Mouse (Mus musculus): ENCODE data around the gene Vkorc1. TPM values are rescaled to one million over a fixed set of nuclear protein-coding genes. Genes with fewer than 3 reads are reported as not detected.
A peak's percentile ranks its signal among the peaks of the same experiment; 100 is the strongest.
"Not testable (repeated sequence)": the region's sequence is repeated elsewhere in the genome, so short reads cannot be mapped to it uniquely, and the experiment has no call there.

Vkorc1 gene
- total RNA-seq (2021) = 1 to 10 TPM; 7.5 to 9.9 TPM
- long read RNA-seq, experiment 1, transcript Vkorc1-201 (3 exons, 748 nt) = major isoform, 11 of 11 reads
- long read RNA-seq, experiment 1, partial matches to known transcripts = 0 of 11 reads
- long read RNA-seq, experiment 1, other reads (novel, unspliced or antisense) = 0 of 11 reads
- long read RNA-seq, experiment 2, transcript Vkorc1-201 (3 exons, 748 nt) = major isoform, 6 of 6 reads
- long read RNA-seq, experiment 2, partial matches to known transcripts = 0 of 6 reads
- long read RNA-seq, experiment 2, other reads (novel, unspliced or antisense) = 0 of 6 reads

DNA sequence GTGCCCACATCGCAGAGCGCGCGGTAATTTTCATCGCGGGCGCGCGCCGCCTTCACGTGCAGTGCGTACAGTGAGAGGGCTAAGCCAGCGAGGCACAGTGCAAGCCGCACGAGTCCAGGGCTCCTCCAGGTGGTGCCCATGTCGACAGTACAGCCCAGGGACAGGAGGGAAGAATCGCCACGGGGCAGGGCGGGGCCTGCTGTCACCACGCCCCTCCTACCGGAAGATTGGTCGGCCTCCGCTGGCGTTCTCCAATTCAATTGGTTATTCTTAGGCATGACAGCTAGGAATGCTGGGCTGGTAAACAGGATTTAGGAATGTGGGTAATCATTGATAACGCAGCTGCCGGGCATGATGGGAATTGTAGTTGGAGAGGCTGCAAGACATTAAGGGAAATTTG, at the start of gene Vkorc1, which contains the start of gene Gm21974:
Gene Vkorc1 (minus strand): TSS at position 176 of the 400 bp plus-strand sequence.
Gene Gm21974 (minus strand): TSS at position 13 of the 400 bp plus-strand sequence.
- peak; percentile 97 for DNase-seq (ENCODE audit: low spot score)

DNA sequence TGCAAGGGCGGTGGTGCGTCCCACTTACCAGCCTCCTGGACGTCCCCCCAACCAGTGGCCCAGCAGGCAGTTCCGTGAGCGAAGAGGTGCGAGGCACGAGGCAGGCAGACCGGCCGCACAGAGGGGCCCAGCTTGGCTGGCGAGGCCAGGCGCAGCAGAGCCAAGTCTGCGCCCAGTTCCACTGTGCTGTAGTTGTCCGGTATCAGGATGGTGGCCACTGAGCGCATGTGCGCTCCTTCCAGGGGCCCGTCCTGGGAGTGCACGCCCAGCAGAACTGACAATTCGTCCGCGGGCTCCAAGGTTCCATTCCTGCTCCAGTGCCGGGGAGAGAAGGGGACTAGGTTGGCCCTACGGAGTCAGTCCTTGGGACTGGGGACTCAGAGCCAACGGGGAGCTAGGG, 49.2 kb upstream of the Vkorc1 start:
- no peak for DNase-seq (ENCODE audit: low spot score)

DNA sequence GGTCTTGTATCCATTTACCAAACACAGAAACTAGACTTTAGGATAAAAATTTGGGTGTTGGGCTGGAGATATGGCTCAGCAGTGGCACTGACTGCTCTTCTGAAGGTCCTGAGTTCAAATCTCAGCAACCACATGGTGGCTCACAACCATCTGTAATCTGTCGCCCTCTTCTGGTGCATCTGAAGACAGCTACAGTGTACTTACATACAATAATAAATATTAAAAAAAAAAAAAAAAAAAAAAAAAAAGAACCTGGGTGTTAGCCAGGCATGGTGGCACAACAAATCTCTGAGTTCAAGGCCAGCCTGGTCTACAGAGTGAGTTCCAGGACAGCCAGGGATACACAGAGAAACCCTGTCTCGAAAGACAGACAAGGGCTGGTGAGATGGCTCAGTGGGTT, 46.7 kb upstream of the Vkorc1 start:
- DNase-seq (ENCODE audit: low spot score) = not testable (repeated sequence)

DNA sequence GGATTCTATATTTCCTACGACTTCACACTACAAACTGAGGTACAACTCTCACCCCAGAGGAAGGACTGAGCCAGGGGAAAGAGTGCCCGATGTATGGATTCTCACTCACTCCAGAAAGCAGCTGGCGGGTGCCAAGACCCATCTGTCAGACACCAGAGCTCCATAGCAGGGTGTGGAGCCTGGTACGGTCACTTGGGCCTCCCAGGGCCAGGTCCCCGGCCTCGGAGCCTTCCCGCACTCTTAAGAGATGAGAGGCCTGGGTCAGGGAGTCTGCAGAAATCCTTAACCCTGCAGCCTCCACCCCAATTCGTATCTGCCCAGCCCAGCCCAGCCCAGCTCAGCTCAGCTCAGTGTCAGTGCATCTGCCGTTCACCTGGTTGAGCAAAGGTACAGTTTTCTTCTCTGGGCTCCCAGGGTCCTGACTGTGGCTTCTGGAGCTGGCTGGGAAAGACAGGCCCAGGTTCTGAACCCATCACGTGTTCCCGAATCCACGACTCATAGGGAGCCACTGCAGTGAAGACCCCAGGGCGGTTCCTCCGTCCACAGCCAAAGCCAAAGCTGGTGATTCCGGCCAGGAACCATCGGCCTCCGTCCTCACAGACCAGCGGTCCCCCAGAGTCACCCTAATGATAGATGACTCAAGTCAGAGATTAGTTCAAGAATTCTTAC, 40.9 kb upstream of the Vkorc1 start:
- DNase-seq (ENCODE audit: low spot score) = no peak

DNA sequence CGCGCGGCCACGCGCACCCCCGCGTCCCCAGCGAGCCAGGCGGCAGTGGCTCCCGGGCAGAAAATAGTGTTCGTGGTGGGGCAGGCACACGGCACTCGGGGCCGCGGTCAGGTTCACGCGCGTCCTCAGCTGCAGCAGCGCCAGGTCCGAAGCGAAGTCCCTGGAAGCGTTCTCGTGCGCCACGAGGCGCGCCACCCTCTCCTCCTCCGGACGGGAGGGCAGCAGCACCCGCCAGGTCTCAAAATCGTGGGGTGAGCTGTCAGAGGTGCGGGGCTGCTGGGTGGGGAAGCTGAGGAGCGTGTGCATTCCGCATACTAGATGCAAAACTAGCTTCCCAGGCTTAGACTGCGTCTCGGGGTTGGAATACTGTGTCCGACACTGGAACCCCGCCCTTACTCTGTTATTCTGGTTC, 40.3 kb upstream of the Vkorc1 start:
- no peak for DNase-seq (ENCODE audit: low spot score)

DNA sequence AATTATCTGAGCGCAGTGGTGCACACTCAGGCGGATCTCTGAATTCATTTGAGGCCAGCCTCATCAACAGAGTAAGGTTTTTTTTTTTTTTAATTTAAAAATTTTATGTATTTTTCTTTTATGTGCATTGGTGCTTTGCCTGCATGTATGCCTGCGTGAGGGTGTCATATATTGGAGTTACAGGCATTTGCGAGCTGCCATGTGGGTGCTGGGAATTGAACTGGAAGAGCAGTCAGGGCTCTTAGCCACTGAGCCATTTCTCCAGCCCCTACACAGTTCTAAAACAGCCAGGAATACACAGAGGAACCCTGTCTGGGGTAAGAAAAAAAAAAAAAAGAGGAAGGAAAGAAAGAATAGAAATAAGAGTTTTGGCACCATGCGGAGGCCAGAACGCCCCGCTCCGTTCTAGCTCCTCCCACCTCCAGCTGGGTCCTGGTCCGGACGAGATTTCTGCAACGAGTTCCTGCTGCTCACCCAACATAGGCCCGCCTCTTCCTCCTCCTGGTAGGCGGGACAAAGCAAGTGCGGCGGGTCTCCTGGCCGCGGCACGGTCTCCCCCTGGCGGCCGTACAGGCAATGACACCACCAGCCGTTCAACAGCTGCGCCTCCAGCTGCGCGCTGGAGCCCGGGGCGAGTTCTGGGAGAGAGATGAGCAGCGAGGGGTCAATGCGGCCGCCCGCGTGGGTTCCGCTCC, 39.8 kb upstream of the Vkorc1 start:
- DNase-seq (ENCODE audit: low spot score) = peak; percentile 97

DNA sequence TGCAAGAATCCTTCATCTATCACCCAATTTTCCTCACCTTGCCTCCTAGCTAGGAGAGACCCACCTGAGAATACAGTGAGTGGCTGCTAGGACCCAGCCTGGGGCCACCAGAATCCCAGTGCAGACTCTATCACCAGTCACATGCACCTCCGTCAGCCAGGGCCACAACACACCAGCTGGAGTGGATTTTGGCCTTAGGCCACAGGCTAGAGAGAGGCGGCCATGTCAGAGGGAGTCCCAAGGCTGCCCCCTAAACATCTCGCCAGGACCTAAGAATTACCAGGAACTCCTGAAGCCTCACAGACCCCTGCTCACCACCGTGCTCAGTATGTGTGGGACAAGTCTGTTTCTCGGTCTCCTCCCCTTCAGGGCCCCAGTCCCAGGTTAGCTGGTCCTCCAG, 38.7 kb upstream of the Vkorc1 start:
- DNase-seq (ENCODE audit: low spot score) = no peak

DNA sequence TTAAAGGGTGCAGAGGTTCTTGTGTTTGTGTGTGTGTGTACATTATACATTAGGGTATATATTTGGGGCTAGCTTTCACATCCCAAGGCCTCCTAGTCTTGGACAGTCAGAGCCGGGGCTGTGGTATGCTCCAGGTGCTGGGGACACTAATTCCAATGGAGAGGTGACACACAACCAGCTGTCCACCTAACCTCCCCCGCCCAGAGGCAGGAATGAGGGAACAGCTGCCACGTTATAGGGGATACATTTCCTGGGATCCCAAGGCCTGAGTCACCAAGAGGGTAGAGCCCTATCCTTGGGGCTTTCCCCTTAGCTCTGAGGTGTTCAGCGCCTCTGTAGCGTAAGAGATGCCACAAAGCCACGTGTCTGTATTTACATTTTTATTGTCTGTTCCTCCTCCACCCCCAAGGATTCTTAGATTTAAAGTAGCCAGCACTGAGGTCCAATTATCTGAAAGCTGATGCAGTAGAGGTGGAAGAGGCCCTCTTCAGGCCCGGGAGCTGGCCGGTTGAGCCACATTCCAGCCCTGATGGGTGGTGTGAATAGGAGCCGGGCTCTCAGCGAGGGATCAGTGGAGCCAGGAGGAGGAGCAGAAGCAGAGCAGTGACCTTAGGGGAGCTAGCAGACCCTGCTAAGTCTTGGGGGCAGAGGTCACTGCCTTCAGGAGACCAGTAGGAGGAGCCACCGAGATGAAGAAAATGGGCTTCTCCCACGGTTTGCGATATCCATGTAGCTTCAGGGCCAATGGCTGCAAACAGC, 37.0 kb upstream of the Vkorc1 start:
- DNase-seq (ENCODE audit: low spot score) = no peak

DNA sequence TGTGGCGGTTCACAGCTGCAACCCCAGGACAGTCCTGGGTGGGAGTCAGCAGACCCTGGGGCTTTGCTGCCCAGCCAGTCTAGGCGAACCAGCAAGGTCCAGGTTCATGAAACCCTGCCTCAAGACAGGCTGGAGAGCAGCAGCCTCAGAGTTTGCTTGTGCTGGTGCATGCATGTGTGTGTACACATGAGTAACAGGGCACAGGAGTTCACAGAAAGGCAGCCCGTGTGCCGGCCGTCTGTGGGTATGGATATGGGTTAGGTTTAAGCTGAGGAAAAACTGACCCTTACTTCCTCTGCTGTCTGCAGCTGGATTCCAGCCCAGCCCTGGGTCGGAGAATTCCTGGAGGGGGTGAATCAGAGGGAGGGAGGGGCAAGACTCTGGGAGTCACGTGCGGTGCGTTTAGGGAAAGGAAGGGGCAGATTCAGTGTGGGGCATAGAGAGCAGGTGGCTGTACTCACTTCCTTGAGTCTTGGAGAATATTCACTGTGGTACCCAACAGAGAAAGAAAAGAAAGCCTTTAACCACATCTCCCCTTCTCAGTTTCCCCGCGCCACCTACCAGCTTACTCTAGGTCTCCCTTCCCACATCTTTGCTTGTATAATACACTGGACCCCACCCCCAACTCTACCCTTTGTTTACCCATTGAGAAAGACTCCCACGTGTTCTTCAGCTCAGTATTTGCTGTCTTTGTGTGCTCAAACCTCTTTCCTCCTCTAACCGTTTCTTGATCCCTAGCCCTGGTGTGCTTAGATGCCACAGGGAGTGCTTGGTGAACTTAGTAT, 36.1 kb upstream of the Vkorc1 start:
- no peak for DNase-seq (ENCODE audit: low spot score)

DNA sequence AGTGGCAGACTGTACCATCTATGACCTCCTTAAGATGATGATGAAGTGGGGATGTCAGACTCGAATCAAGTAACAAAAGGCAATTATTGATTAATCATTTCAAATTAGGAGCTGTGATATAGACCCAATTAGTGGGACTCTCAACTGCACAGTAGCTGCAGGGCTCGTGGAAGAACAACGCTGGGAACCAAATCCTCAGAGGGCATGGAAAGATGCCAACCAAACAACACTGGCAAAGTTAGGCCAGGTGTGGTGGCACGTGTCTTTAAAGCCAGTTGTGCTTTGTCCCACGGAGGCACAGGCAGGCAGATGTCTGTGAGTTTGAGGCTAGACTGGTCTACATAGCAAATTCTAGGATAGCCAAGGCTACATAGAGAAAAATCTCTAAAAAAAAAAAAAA, 35.2 kb upstream of the Vkorc1 start:
- DNase-seq (ENCODE audit: low spot score) = no peak

DNA sequence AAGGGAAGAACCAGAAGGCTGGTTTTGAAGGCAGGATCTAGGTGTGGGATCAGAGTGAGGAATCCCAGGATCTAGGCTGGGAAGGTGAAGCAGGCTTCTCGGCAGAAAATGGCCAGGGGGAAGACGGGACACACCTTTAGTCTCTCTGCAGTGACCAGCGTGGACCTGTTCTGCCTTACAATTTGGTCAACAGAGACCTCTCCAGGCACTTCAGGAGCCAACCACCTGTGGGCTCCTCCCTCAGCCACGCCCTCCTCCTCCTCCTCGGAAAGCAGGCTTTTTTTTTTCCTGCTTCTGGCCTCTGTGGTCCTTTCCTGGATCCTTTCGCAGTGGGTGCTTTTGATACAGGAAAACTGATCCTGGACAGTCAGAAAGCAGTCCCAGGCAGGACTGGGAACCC, 34.5 kb upstream of the Vkorc1 start, which contains the start of gene Prss8:
Gene Prss8 (minus strand): TSS at position 182 of the 400 bp plus-strand sequence.
- no peak for DNase-seq (ENCODE audit: low spot score)

DNA sequence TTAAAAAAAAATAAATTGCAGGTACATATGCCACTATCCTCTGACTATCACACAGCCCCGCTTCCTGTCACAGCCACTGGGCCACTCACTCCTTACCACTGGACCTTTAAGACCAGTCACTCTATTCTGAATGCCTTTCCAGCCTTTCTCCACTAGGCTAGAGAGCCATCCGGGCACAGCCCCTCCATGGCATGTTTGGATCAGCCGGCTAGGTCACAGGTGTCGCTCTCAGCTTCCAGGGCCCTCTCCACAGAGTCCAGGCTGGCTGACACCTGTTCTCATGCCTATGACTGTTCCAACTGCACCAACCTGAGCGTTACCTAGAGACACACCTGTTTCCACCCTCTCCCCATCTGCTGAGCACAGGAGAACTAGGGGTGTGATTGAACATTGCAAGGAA, 33.2 kb upstream of the Vkorc1 start:
- DNase-seq (ENCODE audit: low spot score) = no peak

DNA sequence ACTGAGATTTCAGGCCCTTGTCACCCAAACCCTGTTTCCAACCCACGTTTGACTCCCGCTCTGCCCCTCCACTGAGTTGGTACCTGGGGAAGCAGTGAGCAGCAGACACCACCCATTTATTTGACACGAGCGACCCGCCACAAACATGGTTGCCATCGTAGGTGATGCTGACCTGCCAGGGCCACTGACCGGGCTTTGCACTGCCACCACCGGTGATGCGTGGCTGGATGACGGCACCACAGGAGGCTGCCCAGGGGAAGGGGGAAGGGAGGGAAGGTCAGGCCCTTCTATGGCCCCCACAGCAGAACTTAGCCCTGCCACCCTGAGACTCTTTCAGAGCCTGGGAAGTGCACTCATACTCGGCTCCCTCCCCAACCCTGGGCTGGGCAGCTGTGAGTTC, 32.3 kb upstream of the Vkorc1 start:
- DNase-seq (ENCODE audit: low spot score) = no peak

DNA sequence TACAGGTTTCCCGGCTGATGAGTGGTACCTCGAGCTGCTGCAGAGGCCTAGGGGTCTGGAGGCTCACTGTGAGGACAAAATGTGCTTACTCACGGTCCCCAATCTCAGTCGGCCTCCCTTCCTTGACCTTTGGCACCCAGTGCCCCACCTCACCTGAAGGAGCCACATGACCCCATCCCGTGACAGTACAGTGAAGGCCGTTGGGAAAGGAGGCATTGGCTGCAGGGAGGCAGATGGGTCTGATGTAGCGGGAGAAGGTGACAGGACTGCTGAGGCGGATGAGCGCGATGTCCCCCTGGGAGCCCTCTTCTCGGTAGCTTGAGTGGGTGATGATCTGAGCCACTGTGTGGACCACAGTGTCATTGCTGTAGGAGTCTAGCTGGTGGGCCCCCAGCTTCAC, 31.4 kb upstream of the Vkorc1 start:
- DNase-seq (ENCODE audit: low spot score) = no peak

DNA sequence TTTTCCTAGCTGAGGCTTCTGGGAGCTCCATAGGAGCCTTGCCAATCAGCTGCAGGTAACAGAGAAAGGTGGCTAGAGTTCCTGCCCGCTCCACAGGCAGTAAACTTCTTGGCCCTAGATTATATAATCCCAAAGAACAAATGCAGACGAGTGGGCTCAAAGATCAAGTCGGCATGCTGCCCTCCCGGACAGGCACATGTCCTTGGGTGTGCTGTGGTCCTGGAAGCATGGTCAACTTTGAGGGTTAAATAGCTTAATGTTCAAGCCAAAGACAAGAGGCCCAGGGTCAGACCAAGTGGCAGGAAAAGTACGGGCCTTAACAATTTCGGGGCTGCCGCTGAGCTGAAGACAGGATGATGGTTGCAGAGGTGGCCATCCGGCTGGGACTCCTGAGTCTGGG, 30.6 kb upstream of the Vkorc1 start:
- DNase-seq (ENCODE audit: low spot score) = no peak

DNA sequence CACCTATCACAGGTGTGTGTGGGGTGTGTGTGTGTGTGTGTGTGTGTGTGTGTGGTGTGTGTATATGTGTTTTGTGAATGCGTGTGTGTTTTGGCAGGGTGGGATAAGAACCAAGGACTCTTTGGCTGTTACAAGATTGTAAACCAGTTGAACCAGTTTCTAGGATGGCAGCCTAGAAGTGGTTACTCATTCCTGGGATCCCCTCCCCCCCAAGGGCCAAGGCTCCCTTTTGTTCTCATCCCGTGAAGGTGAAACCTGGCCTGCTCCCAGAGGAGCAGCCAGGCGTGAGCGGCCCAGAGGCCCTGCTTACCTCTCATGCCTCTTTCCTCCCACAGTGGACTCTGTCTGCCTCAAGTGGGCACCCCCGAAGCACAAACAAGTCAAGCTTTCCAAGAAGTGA, 29.8 kb upstream of the Vkorc1 start:
- no peak for DNase-seq (ENCODE audit: low spot score)

DNA sequence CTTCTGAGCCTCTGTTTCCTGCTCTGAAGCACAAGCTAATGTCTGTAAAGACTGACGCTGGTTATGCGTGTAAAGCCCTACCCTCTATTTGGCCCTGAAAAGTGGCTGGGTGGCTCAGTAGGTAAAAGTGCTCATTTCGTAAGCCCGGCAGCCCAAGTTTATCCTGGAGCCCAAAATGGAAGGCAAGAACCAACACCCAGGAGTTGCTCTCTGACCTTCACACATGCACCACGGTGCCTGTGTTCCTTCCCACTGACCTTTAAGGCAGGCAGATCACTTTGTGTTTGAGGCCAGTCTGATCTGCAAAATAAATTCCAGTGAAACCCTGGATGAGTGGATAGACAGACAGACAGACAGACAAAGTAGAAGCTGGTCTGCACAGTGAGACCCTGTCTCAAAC, 28.3 kb upstream of the Vkorc1 start:
- DNase-seq (ENCODE audit: low spot score) = no peak

DNA sequence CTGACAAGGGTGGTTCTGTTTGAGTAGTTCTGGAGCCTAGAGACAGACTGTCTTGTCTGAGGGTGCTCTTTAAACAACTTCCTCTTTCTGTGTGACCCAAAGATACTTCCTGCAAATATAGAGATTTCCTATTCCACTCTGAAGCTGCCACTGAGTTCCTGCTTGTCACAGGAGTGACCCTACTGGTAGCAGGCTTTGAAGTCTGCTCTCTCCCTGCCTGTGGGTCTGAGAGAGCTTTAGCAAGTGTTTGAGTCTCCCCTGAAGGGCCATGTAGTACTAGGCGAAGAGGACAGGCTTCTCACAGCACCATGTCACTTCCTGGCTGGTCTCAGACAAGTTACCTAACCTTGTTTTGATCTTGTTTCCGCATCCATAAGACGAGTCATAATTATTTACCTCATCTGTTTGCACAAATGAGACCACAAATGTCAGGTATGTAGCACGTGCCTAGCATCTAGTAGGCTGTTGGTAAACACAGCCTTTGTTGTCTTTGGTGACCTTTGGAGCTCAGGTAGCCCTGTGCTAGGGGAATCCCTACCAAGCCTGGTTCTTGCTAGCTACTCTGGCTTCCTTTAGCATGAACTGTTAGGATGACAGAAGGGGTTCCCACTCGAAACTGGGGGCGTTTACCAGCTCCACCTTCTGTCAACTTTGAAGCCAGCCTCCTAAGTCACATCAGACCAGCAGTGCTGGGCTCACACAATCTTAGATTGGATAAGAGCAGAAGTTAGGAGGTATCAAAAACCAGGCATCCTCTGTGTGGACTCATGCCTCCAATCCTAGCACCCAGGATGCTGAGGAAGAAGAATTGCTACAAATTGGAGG, 27.2 kb upstream of the Vkorc1 start:
- no peak for DNase-seq (ENCODE audit: low spot score)

DNA sequence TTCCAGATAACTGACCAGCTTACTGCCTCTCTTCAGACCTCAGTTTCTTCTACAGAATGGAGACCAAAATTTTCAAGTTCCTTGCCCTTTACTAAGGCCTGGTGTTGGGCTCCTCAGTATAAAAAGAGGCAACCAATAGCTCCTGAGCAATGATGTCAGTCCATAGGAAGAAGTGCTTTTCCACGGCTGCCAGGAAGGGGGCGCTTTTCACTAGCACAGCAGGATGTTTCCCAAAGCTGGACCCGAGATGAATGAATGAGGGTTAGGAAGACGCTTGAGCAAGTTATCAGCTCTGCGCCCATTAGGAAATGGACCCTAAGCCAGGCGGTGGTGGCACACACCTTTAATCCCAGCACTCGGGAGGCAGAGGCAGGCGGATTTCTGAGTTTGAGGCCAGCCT, 26.1 kb upstream of the Vkorc1 start:
- DNase-seq (ENCODE audit: low spot score) = no peak

DNA sequence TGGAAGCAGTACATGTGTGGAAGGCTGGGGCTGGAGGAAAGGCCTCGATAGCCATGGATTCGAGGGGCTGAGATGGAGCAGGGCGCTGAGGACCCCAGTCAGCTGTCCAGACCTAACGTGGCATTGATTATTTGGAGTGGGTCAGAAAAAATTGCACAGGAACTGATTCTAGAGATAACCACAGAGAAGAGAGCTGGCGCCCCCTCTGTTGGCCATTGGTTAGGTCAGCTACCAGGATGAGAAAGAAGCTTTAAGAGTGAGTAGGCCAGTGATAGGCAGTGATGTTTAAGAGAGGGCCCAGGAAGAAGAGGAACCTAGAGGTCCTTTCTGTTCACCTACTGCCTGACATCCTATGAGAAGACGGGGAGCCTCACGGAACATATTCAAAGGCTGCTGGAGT, 23.9 kb upstream of the Vkorc1 start:
- no peak for DNase-seq (ENCODE audit: low spot score)
